Mouse (Mus musculus) liver, embryonic 12.5 days (tissue): ENCODE data around the gene Hal. TPM values are rescaled to one million over a fixed set of nuclear protein-coding genes. Genes with fewer than 3 reads are reported as not detected.

Experiments
- polyA plus RNA-seq: library from polyadenylated mRNA; unstranded; fragments of >200 nt; fragmentation: Nextera tagmentation; extraction: Ambion mirVana; gene quantifications from 2 replicates; pipeline ENCODE4 v1.2.1, GENCODE M21; 2016

Hal gene
- polyA plus RNA-seq, 1 experiment from 2014 or later = 1.8 TPM

Other genes with a start within 250 kb of the Hal start
- 8.6 and 9.6 TPM in 2 replicates for gene Elk3, start 177.6 kb upstream of the Hal start, polyA plus RNA-seq
- gene Lta4h, start 35.4 kb upstream of the Hal start, polyA plus RNA-seq = 97.2 and 104 TPM in 2 replicates
- 6.3 and 6.9 TPM in 2 replicates for gene Amdhd1, start 51.3 kb downstream of the Hal start, polyA plus RNA-seq
- 0.14 and 0.29 TPM in 2 replicates for gene Ccdc38, start 51.9 kb downstream of the Hal start, polyA plus RNA-seq
- 121 and 128 TPM in 2 replicates for gene Snrpf, start 100.9 kb downstream of the Hal start, polyA plus RNA-seq
- 0.17 and 0.26 TPM in 2 replicates for gene Ntn4, start 151.9 kb downstream of the Hal start, polyA plus RNA-seq